Mouse (Mus musculus) heart, postnatal 0 days (tissue): ENCODE data around the gene Heca. TPM values are rescaled to one million over a fixed set of nuclear protein-coding genes. Genes with fewer than 3 reads are reported as not detected.

ENCODE experiments used
- ATAC-seq: fragments of 200-750 bp; cut with Nextera tagmentation; 2 replicates; pipeline ENCODE4 v1.8.0; 2017; ENCODE audit warnings: low read depth, moderate number of reproducible peaks, moderate library complexity; ENCODE audit not compliant: insufficient read depth
- DNase-seq: peaks from one replicate; pipeline ENCODE4 v3.0.0-alpha.2; 2016; ENCODE audit warnings: low spot score
- H3K27ac ChIP-seq: fragments of 300-500 bp; sonication (generic); 2 replicates; pipeline ENCODE4 v1.5.1; 2014; ENCODE audit warnings: low read depth, mild to moderate bottlenecking
- H3K27me3 ChIP-seq: fragments of 300-500 bp; sonication (generic); 2 replicates; pipeline ENCODE4 v1.6.1; 2014; ENCODE audit warnings: low read length, mixed read lengths; ENCODE audit not compliant: control insufficient read depth, insufficient read depth
- H3K36me3 ChIP-seq: fragments of 300-500 bp; sonication (generic); replicated peaks from 2 replicates; pipeline ENCODE4 v1.6.1; 2014; ENCODE audit warnings: low read length, mixed read lengths; ENCODE audit not compliant: control insufficient read depth, insufficient read depth
- H3K4me1 ChIP-seq: fragments of 300-500 bp; sonication (generic); 2 replicates; pipeline ENCODE4 v1.6.1; 2014; ENCODE audit warnings: antibody characterized with exemption; ENCODE audit not compliant: control insufficient read depth, insufficient read depth
- H3K4me2 ChIP-seq: fragments of 300-500 bp; sonication (generic); 2 replicates; pipeline ENCODE4 v1.6.1; 2014; ENCODE audit warnings: low read depth, mild to moderate bottlenecking, low read length, moderate library complexity
- H3K4me3 ChIP-seq: fragments of 300-500 bp; sonication (generic); 2 replicates; pipeline ENCODE4 v1.5.1; 2014; ENCODE audit warnings: low read depth, low read length
- H3K9ac ChIP-seq: fragments of 300-500 bp; sonication (generic); replicated peaks from 2 replicates; pipeline ENCODE4 v1.6.1; 2014; ENCODE audit warnings: low read depth, low read length, mixed read lengths
- H3K9me3 ChIP-seq: fragments of 300-500 bp; sonication (generic); replicated peaks from 2 replicates; pipeline ENCODE4 v1.6.1; 2016; ENCODE audit warnings: low read length; ENCODE audit not compliant: control insufficient read depth
- CTCF ChIP-seq: IDR thresholded peaks from 2 replicates; pipeline ENCODE4 v1.5.1; 2016; ENCODE audit warnings: antibody characterized with exemption, control low read depth, low read depth
- EP300 ChIP-seq: IDR thresholded peaks from 2 replicates; pipeline ENCODE4 v1.6.1; 2016; ENCODE audit warnings: antibody characterized with exemption, low read depth
- WGBS: fragments of 180-500 bp; shearing (Covaris S2); extraction: QIAGEN DNeasy Blood & Tissue Kit; methylation state at CpG from one replicate; pipeline ENCODE4 v1.1.7; 2014; 5-methylcytosine and 5-hydroxymethylcytosine counted together
- polyA plus RNA-seq: library from polyadenylated mRNA; unstranded; fragments of >200 nt; fragmentation: Nextera tagmentation; extraction: Ambion mirVana; gene quantifications from 2 replicates; pipeline ENCODE4 v1.2.1, GENCODE M21; 2015
- total RNA-seq: library from RNA; depleted of rRNA; stranded (reverse); fragments of >200 nt; gene quantifications from 2 replicates; pipeline ENCODE4 v1.2.3, GENCODE M21; 2014; ENCODE audit warnings: low replicate concordance; rRNA removed

The Heca gene
- 54.5 and 68.6 TPM in 2 replicates for total RNA-seq
- polyA plus RNA-seq: 4.4 and 6.0 TPM in 2 replicates

DNA sequence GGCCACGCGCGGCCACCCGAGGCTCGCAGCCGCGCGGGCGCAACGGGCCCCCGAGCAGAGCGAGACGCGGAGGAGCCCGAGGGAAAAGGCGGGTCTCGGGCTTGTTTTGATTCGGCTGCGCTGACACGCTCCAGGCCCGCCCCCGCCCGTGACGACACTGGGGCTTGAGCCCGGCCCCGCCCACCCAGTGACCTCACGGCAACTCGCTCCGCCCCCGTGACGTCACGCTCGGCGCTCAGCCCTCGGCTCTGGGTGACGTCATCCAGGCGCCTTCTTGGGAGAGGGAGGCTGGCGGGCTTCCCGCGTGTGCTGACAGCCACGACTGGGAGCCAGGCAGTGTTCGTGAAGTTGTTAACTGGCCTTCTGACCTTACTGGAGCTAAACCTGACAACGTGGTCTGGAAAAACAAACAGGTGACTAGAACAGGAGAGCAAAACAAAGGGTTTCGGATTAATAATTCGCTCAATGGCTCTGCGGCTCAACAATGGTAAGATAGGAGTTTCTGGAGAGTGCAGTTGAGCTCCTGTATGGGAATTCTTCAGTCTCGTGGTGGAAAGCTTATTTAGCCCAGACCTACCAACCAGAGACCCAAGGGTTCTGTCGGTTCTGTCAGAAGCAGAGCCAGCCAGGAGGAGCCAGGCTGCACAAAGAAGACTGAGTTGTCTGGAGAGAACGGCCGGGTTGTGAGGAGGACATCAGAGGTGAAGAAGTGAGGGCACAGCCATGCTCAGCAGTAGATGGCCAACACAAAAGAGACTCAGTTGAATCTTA, at the start of gene Heca:
Gene Heca, minus strand, starts transcription at position 108 of the 771 bp plus-strand sequence.
- H3K36me3 ChIP-seq: no peaks in the 10 kb centered on the region
- no peak for TF ChIP-seq CTCF
- TF ChIP-seq EP300: no peak
- 8% methylated on average over 38 of the region's 50 CpGs for WGBS

DNA sequence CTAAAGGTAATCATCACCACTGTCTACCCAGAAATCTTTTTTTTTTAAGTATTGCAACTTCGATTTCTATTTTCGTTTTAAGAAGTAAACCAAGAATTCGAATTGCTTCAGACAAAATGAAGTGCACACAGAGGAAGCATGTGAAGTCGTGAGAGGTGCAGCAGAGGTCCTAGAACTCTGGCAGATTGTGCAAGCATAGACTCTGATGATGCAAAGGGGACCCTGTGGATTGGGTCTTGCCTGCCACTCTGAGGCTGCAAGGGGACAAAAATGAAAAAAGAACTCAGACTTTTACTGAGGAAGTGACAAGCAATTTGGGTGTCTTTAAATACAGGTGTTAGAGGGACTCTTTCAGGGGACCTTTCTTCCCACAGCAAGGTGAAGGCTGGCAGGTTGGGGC, 42.7 kb upstream of the Heca start:
- H3K27me3 ChIP-seq: no peaks in the 10 kb centered on the region
- 74% methylated on average over 4 of the region's 4 CpGs for whole genome bisulfite sequencing

More for the DNA sequence above, at the start of gene Heca:
- DNase-seq (peak; percentile 92), ATAC-seq (peak; percentile 96)
- Histone ChIP-seq H3K27ac (peak within 1 kb of the TSS; percentile 98), H3K9me3 (no peaks in the 10 kb centered on the region), H3K4me2 (peak within 1 kb of the TSS; percentile 74), H3K9ac (peak within 1 kb of the TSS; percentile 99), H3K4me3 (peak within 1 kb of the TSS; percentile 97), H3K27me3 (no peaks in the 10 kb centered on the region), H3K4me1 (peaks cover 14% of the 10 kb centered on the region)

GRCm38 (mm10) chr10:17989136-17989535, 41.3 kb upstream of the Heca start:
- TF ChIP-seq CTCF (no peak), EP300 (no peak)
- Histone ChIP-seq H3K9me3 (no peaks in the 10 kb centered on the region), H3K4me3 (no peak overlapping the region), H3K9ac (no peak overlapping the region), H3K4me1 (no peaks in the 10 kb centered on the region), H3K4me2 (no peak overlapping the region), H3K36me3 (no peaks in the 10 kb centered on the region), H3K27ac (no peak overlapping the region), H3K27me3 (no peaks in the 10 kb centered on the region)
- ATAC-seq (no peak), DNase-seq (no peak)
- 69% methylated on average over 6 of the region's 6 CpGs for WGBS

More for the DNA sequence above, 42.7 kb upstream of the Heca start:
- no peaks in the 10 kb centered on the region for H3K4me1 ChIP-seq
- H3K9ac ChIP-seq: no peak overlapping the region
- DNase-seq (no peak), ATAC-seq (no peak)
- H3K4me3 ChIP-seq: no peak overlapping the region
- no peak overlapping the region for H3K27ac ChIP-seq
- H3K9me3 ChIP-seq: no peaks in the 10 kb centered on the region
- H3K4me2 ChIP-seq: no peak overlapping the region
- no peak for TF ChIP-seq EP300
- TF ChIP-seq CTCF: no peak
- H3K36me3 ChIP-seq: no peaks in the 10 kb centered on the region

- Histone ChIP-seq H3K27ac (no peak overlapping the region), H3K36me3 (no peaks in the 10 kb centered on the region), H3K4me1 (no peaks in the 10 kb centered on the region), H3K4me3 (no peak overlapping the region), H3K4me2 (no peak overlapping the region), H3K9me3 (no peaks in the 10 kb centered on the region), H3K9ac (no peak overlapping the region), H3K27me3 (no peaks in the 10 kb centered on the region)
- no peak for DNase-seq
- WGBS: 81% methylated on average over 8 of the region's 8 CpGs
- ATAC-seq: no peak
- TF ChIP-seq CTCF: no peak
- no peak for TF ChIP-seq EP300
Observed at GRCm38 (mm10) chr10:17987823-17988423, 40.1 kb upstream of the Heca start.

- Histone ChIP-seq H3K36me3 (no peaks in the 10 kb centered on the region), H3K27ac (no peak overlapping the region), H3K27me3 (no peaks in the 10 kb centered on the region), H3K4me1 (no peaks in the 10 kb centered on the region), H3K9ac (no peak overlapping the region), H3K9me3 (no peaks in the 10 kb centered on the region), H3K4me3 (no peak overlapping the region), H3K4me2 (no peak overlapping the region)
- no peak for ATAC-seq
- peak; percentile 63 for DNase-seq
- TF ChIP-seq EP300: no peak
- WGBS: 29% methylated on average over 2 of the region's 2 CpGs
Observed at GRCm38 (mm10) chr10:17983313-17983712, 35.4 kb upstream of the Heca start.
